Mouse (Mus musculus) cerebellum, postnatal 10 days (tissue): ENCODE measurements around the gene Plac9a.
"Not testable (repeated sequence)": the region's sequence is repeated elsewhere in the genome, so short reads cannot be mapped to it uniquely, and the experiment has no call there.

Source experiments
- DNase-seq, 2 experiments: peaks; one replicate each; pipeline ENCODE4 v3.0.0; 2021; ENCODE audit warnings: mixed read lengths in 2 of 2

The Plac9a gene

GRCm38 (mm10) chr14:25863721-25864120 lies 39.2 kb downstream of the Plac9a start:
- no peak for DNase-seq

GRCm38 (mm10) chr14:25861771-25862530 lies 40.9 kb downstream of the Plac9a start:
- DNase-seq = no peak

GRCm38 (mm10) chr14:25857940-25858339 lies 45.0 kb downstream of the Plac9a start:
- no peak for DNase-seq

- DNase-seq = no peak
Observed at GRCm38 (mm10) chr14:25857168-25857621, 45.7 kb downstream of the Plac9a start.

- DNase-seq = no peak
Observed at GRCm38 (mm10) chr14:25855241-25855885, 47.5 kb downstream of the Plac9a start.

- no peak for DNase-seq
Observed at GRCm38 (mm10) chr14:25853717-25854452, 49.0 kb downstream of the Plac9a start.

- no peak for DNase-seq
Observed at GRCm38 (mm10) chr14:25853295-25853694, 49.6 kb downstream of the Plac9a start.

- no peak for DNase-seq
Observed at GRCm38 (mm10) chr14:25852121-25852561, 50.8 kb downstream of the Plac9a start.

- no peak for DNase-seq
Observed at GRCm38 (mm10) chr14:25851189-25851588, 51.7 kb downstream of the Plac9a start.

GRCm38 (mm10) chr14:25850433-25850832 lies 52.5 kb downstream of the Plac9a start:
- no peak for DNase-seq

- not testable (repeated sequence) for DNase-seq
Observed at GRCm38 (mm10) chr14:25848708-25849107, 54.2 kb downstream of the Plac9a start.

- DNase-seq = no peak
Observed at GRCm38 (mm10) chr14:25848237-25848636, 54.7 kb downstream of the Plac9a start.

GRCm38 (mm10) chr14:25847660-25848059 lies 55.2 kb downstream of the Plac9a start:
- no peak for DNase-seq

GRCm38 (mm10) chr14:25846516-25846915 lies 56.4 kb downstream of the Plac9a start:
- DNase-seq = no peak

GRCm38 (mm10) chr14:25845832-25846383 lies 57.0 kb downstream of the Plac9a start:
- DNase-seq = no peak

GRCm38 (mm10) chr14:25844372-25844771 lies 58.5 kb downstream of the Plac9a start:
- no peak for DNase-seq

GRCm38 (mm10) chr14:25842688-25843003 lies 60.3 kb downstream of the Plac9a start:
- DNase-seq = no peak

GRCm38 (mm10) chr14:25841991-25842687 lies 60.8 kb downstream of the Plac9a start, which contains the start of gene Anxa11:
Gene Anxa11 (plus strand): TSS chr14:25842156.
- peak; percentile 59 to 65 for DNase-seq

GRCm38 (mm10) chr14:25841579-25841978 lies 61.3 kb downstream of the Plac9a start:
- DNase-seq = no peak

- peak; percentile 12 to 13 for DNase-seq
Observed at GRCm38 (mm10) chr14:25840961-25841360, 61.9 kb downstream of the Plac9a start.

- no peak for DNase-seq
Observed at GRCm38 (mm10) chr14:25839791-25840190, 63.1 kb downstream of the Plac9a start.

GRCm38 (mm10) chr14:25838411-25838810 lies 64.5 kb downstream of the Plac9a start:
- DNase-seq = no peak
